Mouse (Mus musculus): ENCODE measurements at regions not wholly inside any gene's neighbourhood (a gene's known extent, or its start where the extent isn't known, plus 50 kb on each side); places are given as distances from the start of the nearest gene placed in this dataset.

DNA sequence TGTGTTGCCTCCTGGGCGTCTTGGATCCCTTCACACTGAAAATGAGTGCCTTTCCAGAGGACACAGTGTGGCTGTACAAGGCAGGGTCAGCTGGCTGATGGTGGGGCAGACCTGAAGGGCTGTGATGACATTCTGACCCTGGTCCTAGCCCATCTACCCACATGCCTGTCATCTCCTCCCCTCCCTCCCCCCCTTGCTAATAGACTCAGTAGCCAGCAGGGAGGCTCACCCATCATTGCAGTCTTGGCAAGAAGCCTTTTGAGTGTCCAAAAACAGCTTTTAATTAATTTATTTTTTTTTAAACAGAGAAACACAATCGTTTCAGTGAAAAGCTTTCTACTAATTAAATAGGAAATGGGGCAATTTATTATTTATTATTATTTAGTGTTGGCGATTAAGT, 67.0 kb upstream of the Ssx2ip start:
- DNase-seq = no peak

DNA sequence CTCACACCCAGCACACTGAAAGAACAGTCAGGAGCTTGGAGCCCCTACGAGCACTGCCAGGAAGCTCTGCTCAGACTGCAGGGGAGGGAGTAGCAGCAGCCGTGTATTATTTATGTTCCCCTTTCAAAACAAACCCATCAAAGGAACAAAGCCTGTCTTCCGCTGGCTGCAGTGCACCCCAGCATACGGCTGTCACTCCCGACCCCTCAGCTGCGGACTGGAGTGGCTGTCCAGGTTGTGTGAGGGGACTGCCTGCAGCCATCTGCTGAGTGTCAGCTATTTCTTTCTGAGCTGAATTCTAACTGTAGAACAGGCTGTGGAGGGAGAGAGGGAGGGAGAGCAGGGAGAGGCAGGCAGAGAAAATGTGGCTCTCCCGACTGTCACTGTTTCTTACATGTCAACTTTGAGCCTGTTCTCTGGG, 66.6 kb upstream of the Ssx2ip start:
- DNase-seq = no peak

DNA sequence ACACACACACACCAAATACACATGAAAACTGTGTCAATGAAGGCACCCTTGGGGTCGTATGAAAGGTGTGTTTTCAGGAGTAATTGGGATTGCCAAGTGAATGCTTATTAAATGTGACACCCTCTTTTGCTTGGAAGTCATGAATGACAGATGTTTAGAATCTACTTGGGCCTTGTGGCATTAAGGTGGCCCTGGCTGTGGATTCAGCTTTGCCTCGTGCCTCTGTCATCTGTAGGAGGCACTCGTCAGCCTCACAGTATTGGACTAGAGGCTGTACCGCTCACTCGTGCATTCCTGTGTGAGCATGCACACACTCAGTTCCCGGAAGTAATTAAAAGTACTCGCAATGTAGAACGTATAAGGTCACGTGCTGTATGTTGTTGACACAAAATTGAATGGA, 66.0 kb upstream of the Ssx2ip start:
- no peak for DNase-seq

DNA sequence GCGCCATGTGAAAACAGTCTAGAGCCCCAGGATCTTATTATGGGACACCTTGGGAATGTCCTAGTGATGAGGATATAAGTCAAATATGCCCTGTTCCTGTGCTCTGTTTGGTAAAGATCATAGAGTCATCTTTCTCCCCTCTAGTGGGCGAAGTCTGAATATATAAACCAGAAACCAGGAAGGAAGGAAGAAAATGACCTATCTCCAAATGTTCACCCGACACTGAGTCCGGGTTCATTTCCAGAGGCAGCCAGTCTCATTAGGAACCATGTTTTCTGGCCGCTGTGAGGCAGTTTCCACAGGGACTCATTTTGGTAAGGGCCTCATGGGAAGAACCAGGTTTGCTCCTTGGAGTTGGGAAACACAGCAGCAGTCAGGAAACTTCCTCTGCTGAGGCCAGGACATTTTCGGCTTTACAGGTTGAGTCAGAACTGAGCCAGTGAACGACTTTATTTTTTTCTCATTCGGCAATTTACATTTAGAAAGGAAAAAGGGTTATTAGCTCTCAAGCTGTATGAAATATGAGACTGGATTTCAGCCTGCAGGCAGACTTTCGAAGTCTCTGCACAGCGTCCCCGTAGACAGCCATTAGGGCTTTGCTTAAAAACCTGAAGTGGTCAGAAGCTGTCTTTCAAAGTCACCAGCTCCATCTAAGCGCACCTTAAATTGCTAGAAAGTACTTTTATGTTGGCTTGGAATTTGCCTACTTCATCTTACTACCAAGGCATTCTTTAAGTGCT, 64.0 kb upstream of the Ssx2ip start:
- DNase-seq = no peak

DNA sequence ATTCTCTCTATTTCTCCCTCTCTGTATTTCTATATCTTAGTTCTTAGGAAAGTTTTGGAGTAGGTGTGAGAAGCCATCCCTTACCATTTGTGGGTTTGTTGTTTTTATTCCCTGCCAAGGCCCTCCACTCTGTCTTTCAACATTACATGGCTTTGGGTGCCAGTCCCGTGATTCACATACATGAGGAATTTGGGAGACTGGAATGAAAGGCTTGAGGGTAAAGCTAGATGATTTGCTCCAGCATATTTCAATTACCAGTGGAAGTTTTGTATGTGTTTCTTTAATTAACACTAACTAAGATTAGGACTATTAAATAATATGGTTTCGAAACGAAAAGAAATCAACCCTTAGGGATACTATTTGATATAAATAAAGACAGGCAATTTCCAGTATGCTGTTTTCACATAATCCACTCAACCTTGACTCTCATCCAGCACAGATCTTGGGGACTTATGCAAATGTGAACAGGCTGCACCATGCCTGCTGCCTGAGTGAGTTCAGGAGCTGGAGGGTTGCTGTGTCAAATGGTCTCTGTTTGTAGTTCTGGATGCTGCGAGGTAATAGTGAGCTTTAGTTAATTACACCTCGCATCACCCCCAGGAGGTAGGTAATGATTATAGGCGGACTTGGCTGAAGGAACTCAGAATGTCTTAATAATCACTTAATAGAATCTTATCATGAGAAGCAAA, 62.6 kb upstream of the Ssx2ip start:
- no peak for DNase-seq

DNA sequence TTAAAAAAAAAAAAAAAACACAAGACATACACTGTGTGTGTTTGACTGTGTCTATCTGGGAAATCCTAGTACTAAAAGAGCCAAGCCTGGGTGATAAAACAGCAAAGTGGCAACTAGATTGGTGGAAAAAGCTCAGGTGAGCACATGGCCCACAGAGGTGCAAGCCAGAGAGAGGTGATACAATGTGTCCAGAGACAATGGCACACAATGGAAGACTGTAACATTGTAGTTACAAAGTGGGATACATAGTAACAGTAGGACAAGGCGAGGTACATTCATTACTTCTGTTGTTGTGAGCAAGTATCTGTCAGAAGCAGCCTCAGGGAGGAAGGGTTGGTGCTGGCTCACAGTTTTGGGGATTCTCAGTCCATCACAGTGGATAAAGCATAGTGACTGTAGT, 61.7 kb upstream of the Ssx2ip start:
- DNase-seq = no peak

DNA sequence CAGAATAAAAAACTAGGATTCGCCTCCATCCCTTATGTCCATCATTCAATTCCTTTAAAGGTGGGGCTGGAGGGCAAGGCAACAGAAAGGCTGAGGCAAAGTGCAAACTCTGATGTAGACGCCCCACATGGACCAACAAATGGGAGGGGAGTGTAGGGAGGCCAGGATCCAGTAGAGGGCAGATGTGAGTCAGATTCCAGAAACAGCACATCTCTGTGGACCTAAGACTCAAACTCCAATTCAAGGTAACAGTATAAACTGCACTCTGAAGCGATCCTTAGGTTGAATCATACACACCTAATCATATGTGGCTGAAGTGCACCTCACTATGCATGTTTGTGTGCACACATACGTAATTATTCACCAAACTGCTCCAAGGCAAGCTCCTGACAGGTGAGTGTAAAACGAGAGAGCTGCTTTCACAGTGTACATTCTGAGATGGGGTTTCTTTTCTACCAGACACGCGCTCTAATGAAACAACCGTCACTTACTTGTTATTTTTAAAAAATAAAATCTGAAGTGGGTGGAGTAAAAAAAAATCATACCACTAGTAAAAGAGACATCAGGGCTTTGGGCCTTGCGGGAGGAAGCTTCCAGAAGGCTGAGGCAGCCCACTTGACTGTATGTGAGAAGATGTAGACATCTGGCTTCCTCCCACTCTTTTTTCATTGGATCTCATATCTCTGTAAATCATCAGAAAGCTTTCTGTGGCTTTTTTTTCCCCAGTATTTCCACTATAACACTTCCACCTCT, 60.6 kb upstream of the Ssx2ip start:
- DNase-seq = peak; percentile 43

DNA sequence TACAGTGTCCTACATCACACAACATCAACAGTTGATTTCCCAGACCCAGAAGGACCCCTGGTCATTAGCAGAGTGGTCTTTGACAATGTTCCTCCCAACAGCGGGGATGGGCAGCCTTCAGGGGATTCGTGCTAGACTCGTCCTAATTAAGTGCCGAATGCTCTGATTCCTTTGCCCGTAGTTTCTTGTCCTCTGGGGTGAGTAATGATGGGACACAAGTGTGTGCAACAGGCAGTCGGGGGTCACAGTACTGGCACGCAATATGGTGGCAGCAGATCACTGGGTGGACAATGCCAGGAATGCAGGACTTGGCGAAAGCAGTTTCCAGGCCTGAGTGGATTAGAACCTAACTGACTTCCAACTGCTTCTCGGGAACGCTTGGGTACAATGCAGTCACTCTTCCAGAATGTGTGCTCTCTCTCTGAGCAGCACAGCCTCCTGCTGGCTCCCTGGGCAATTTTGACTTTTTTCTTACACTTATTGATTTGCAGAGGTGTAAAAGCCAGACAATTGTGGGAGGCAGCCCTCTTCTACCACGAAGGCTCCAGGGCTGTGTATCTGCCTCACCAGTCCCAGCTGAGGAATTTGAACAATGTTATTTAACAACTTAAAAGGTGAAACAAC, 59.9 kb upstream of the Ssx2ip start:
- no peak for DNase-seq

DNA sequence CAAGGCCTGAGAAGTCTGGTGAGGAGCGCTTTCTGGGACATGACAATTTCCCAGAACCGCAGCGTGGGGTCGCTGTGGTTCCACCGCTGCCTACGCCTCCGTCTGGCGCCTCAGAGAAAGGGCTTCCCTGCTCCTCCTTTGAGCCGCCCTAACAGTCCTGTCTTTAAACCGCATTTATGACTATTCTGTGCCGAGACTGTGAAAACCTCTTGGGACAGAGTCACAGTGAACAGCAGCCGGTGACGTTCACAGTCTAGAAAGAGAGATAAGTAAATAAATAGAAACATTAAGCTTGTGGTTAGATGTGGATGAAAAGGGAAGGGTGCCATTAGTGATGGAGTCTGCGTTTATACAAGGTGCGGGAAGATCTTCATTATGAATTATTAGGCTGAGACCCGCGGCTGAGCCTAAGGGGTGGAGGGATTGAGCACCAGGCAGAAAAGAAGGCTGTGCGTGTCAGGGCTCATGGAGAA, 59.1 kb upstream of the Ssx2ip start:
- DNase-seq = peak; percentile 69

DNA sequence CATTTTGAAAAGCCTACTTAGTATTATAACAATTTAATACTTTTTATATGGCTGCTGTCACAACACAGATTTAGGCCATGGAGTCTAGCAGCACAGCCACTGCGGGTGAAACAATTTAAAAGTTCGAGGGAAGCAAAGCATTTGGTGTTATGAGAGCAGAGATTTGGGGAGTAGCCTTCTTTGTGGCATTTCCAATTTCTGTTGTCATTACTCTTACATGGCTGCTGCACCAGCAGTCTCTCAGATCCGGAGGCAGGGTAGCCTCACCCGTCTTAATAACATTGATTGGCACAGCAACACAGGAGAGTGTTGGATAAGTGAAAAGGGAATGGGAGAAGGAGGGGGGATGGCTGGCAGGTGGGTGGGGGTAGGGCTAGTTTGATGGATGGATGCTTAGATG, 58.5 kb upstream of the Ssx2ip start:
- DNase-seq = no peak

DNA sequence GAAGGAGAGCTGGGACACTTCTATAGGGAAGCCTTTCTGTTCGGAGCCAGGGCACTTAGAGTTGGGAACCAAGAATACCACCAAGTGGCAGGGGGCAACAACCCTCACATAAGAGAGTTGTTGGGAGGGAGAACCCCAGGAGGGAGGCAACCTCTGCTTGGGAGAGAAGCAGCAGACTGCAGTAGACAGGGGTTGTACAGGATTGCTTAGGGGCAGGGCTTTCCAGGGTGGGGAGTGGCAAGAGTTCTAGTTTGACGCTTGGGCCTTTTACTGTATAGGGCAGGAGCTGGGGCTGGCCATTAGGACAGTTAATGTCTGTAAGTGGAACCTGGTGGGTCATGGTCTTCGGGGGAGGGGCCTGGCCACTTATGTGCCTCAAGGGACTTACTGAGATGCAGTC, 57.1 kb upstream of the Ssx2ip start:
- DNase-seq = no peak

DNA sequence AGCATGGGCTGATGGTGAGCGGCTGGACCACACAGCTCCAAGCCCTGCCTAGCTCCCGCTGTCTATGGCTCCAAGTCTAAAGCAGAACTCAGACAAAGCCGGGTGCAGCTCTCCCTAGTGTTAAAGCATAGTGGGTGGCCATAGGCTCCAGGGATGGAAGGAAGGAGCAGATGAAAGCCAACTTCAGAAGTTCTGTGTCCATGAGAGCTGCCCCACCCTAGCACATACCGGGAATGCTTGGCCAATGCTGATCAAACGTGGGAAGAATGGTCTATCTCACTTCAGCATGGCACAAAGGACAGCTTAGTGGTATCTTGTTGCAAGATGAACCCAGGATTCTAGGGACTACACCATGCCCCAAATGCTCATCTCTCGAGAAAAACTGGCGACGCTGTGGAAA, 55.5 kb upstream of the Ssx2ip start:
- DNase-seq = no peak

DNA sequence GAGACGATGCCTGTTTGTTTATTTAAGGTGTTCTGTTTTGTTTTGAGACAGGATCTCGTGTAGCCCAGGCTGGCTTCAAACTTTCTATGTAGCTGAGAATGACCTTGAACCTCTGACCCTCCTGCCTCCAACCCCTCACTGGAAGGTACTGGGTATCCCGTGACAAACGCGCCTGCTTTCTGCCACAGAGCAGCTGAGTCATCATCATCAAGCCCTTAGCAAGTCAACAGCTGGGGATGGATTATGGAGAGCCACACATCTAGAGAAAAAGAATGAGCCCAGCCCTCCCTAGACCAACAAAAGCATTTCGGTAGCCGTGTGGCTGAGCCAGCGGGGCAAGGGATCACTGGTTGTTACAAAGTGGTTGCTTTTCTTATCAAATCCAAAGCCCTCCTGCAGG, 55.0 kb upstream of the Ssx2ip start:
- no peak for DNase-seq

DNA sequence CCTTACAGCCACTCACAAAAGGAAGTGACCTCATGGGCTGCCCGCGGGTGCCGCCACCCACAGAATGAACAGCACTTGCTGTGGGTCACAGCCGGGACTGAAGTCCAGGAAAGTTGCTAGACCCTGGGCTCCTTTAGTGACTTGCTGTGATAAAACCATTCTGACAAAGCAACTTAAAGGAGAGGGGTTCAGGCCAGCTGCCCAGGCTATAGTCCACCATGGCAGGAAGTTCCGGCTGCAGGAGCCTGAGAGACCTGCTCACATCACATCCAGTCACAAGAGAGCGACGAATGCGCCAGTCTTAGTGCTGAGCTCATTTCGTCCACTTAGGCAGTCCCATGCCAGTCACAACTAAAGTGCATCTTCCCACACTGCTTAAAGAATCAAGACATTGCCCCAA, 54.3 kb upstream of the Ssx2ip start:
- DNase-seq = no peak

DNA sequence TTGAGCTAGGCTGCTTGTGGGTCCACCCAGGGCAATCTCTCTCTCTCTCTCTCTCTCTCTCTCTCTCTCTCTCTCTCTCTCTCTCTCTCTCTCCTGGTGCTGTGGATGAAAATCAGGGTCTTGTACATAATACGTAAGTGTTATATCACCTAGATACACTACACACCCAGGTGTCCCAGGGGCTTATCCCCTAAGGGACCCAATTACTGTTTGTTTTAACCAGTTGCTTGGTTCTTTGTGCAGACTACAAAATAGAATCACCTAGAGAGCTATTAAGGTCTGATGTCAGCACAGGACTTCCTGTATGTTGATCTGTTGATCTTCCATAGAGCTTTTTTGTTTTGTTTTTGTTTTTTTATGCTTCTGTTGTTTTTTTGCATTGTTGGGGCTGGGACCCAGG, 53.0 kb upstream of the Ssx2ip start:
- no peak for DNase-seq

DNA sequence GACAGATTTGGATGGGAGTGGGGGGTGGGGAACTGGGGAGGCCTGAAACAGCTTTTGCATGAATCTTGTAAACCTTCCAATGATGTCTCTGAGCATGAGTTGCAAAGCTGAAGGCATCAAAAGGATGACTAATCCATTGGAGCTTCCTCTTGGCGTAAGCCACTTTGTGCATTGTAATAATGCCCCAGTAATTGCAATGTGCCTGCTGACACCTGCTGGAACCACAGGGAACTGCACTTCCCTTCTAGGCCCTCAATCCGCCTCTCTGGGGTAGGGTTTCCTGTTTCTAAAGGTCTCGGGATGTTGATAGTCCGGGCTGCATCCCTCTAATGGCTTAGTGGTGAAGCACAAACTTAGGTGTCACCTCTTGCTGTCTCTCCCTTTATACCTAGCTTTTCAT, 52.3 kb upstream of the Ssx2ip start:
- DNase-seq = no peak

DNA sequence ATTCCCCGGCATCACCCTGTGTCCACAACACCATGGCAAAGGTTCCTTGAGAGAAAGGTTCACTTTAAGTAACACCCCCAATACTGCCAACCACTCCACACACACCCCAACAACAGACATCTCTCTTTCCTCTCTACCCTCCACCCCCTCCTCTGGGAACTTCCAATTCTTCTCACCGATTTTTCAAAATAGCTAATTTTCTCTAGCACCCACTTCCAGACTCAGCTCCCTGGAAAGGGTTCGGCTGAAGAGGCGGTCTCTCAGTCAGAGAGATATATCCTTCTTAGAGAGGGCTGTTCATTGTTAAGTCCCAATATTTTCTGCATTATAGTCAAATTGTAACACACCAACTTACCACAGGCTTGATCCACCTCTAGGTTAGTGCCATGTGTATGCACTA, 50.5 kb upstream of the Ssx2ip start:
- no peak for DNase-seq
